Mouse (Mus musculus): ENCODE data around the gene Uts2. TPM values are rescaled to one million over a fixed set of nuclear protein-coding genes. Genes with fewer than 3 reads are reported as not detected.

Gene Uts2
- total and polyA plus RNA-seq, 3 experiments: not detected

DNA sequence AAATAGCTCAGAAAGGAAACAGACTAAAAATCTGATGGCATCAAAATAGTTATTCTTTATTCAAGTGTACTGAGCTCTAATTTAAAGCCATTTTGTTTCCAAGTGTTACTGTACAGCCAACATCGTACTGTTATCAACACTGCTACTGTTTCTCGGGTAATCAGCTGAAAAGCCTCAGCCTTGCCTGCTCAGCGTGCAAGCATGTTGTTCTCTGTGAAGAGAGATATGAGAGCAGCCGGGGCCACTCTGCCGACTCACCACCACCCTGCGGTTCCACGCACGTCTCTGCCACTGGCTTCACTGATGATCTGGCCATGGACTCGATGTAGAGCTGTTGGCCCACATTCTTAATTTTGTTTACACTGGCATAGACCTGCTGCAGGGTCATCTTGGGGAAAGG is 27.3 kb downstream of the Uts2 start:
- Histone ChIP-seq H3K4me2 (ENCODE audit: insufficient read depth, low read depth, poor library complexity, severe bottlenecking) (no peak overlapping the region), H3K4me3 (replicated peaks in 1 of 3; ENCODE audit: low read depth in 2 of 3, low read length in 2 of 3, poor library complexity in 1 of 3) (no peak overlapping the region), H3K9me3 (replicated peaks; ENCODE audit: low read length) (no peaks in the 10 kb centered on the region), H3K4me1 (ENCODE audit: control insufficient read depth in 1 of 2, insufficient read depth in 2 of 2) (peaks cover 0 to 2% of the 10 kb centered on the region in 2 experiments; a peak in 1 of 4 replicates), H3K27me3 (replicated peaks) (no peaks in the 10 kb centered on the region), H3K79me2 (replicated peaks; ENCODE audit: control insufficient read depth, extremely low read depth, insufficient read depth, poor library complexity, severe bottlenecking) (no peaks in the 10 kb centered on the region), H3K36me3 (replicated peaks in 1 of 2; ENCODE audit: control insufficient read depth in 1 of 2, insufficient read depth in 1 of 2, low read length in 1 of 2) (peaks cover 0 to 3% of the 10 kb centered on the region in 2 experiments), H3K27ac (ENCODE audit: insufficient read depth, low read depth) (no peak overlapping the region), H3K9ac (ENCODE audit: insufficient read depth, low read depth) (no peak overlapping the region)
- in situ Hi-C loops (cut with MboI; ENCODE audit: low pct_ligation_motif_present, low pct_unique_long_range_greater_than_20kb, low sequenced_read_pairs) (no loop called here), dilution Hi-C loops (cut with MboI; ENCODE audit: extremely low pct_ligation_motif_present, extremely low pct_unique_long_range_greater_than_20kb, low sequenced_read_pairs) (no loop called here)
- DNase-seq (ENCODE audit: extremely low read depth): no peak
- no peak for TF ChIP-seq MAZ (IDR thresholded peaks at IDR 0.05; ENCODE audit: low read depth, low read length)
- no peak for TF ChIP-seq ZKSCAN1 (IDR thresholded peaks at IDR 0.05; ENCODE audit: borderline replicate concordance, low read depth, low read length)
- no peak for TF ChIP-seq EP300 (IDR thresholded peaks at IDR 0.05; ENCODE audit: low read length)
- TF ChIP-seq MXI1 (IDR thresholded peaks at IDR 0.05; ENCODE audit: low read depth, low read length): no peak
- TF ChIP-seq RAD21 (IDR thresholded peaks at IDR 0.05; ENCODE audit: low read depth, low read length): no peak
- no peak for TF ChIP-seq MYC (IDR thresholded peaks at IDR 0.05; ENCODE audit: low read depth, low read length)
- TF ChIP-seq ZC3H11A (IDR thresholded peaks at IDR 0.05; ENCODE audit: low read depth, low read length): no peak
- no peak for TF ChIP-seq CTCF (conservative IDR thresholded peaks at IDR 0.05 in 1 of 2, IDR thresholded peaks at IDR 0.05 in 1 of 2; ENCODE audit: low read depth in 2 of 2, low read length in 2 of 2)
- no peak for TF ChIP-seq KAT2A (IDR thresholded peaks at IDR 0.05; ENCODE audit: insufficient replicate concordance, low read length)
- no peak for TF ChIP-seq CHD1 (IDR thresholded peaks at IDR 0.05; ENCODE audit: low read depth, low read length)
- no peak for TF ChIP-seq SMC3 (IDR thresholded peaks at IDR 0.05; ENCODE audit: low read depth, low read length)
- TF ChIP-seq USF1 (IDR thresholded peaks at IDR 0.05; ENCODE audit: low read depth, low read length): no peak
- TF ChIP-seq ETS1 (conservative IDR thresholded peaks at IDR 0.05; ENCODE audit: low read depth, low read length): no peak
- TF ChIP-seq ZNF384 (IDR thresholded peaks at IDR 0.05; ENCODE audit: low read depth, low read length): no peak
- TF ChIP-seq UBTF (IDR thresholded peaks at IDR 0.05; ENCODE audit: low read depth, low read length): no peak
- no peak for TF ChIP-seq E2F4 (IDR thresholded peaks at IDR 0.05; ENCODE audit: insufficient replicate concordance, low read depth, low read length)
- TF ChIP-seq NELFE (IDR thresholded peaks at IDR 0.05; ENCODE audit: low read depth, low read length): no peak
- TF ChIP-seq NRF1 (IDR thresholded peaks at IDR 0.05; ENCODE audit: low read depth, low read length): no peak
- TF ChIP-seq BHLHE40 (IDR thresholded peaks at IDR 0.05; ENCODE audit: low read depth, low read length): no peak

DNA sequence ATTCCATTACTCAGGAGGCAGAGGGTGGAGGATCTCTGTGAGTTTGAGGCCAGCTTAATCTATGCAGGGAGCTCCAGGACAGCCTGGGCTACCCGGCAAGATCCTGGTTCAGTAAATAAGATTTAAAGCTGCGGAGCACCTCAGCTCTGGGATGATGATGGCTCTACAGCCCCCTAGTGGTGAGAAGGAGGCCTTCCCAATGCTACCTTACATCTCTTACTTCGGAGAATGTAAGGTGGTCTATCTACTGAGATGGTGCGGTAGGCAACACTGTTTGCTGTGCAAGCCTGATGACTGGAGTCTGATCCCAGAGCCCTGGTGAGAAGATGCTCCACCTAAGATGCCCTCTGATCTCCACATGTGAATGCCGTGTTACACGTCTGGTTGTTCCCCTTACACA is 30.1 kb downstream of the Uts2 start:
- DNase-seq (ENCODE audit: extremely low read depth): peak; percentile 49
- H3K27me3 ChIP-seq (replicated peaks): no peaks in the 10 kb centered on the region
- in situ Hi-C loops (cut with MboI; ENCODE audit: low pct_ligation_motif_present, low pct_unique_long_range_greater_than_20kb, low sequenced_read_pairs): no loop called here
- H3K36me3 ChIP-seq (replicated peaks in 1 of 2; ENCODE audit: control insufficient read depth in 1 of 2, insufficient read depth in 1 of 2, low read length in 1 of 2): peaks cover 0 to 3% of the 10 kb centered on the region in 2 experiments
- H3K4me2 ChIP-seq (ENCODE audit: insufficient read depth, low read depth, poor library complexity, severe bottlenecking): no peak overlapping the region
- dilution Hi-C loops (cut with MboI; ENCODE audit: extremely low pct_ligation_motif_present, extremely low pct_unique_long_range_greater_than_20kb, low sequenced_read_pairs): no loop called here
- H3K4me1 ChIP-seq (ENCODE audit: control insufficient read depth in 1 of 2, insufficient read depth in 2 of 2): peaks cover 0 to 2% of the 10 kb centered on the region in 2 experiments; a peak in 1 of 4 replicates
- no peak overlapping the region for H3K27ac ChIP-seq (ENCODE audit: insufficient read depth, low read depth)
- H3K9ac ChIP-seq (ENCODE audit: insufficient read depth, low read depth): no peak overlapping the region
- H3K79me2 ChIP-seq (replicated peaks; ENCODE audit: control insufficient read depth, extremely low read depth, insufficient read depth, poor library complexity, severe bottlenecking): no peaks in the 10 kb centered on the region
- no peaks in the 10 kb centered on the region for H3K9me3 ChIP-seq (replicated peaks; ENCODE audit: low read length)
- H3K4me3 ChIP-seq (replicated peaks in 1 of 3; ENCODE audit: low read depth in 2 of 3, low read length in 2 of 3, poor library complexity in 1 of 3): no peak overlapping the region
- no peak for TF ChIP-seq ELF1 (IDR thresholded peaks at IDR 0.05; ENCODE audit: low read depth, low read length)
- TF ChIP-seq ETS1 (conservative IDR thresholded peaks at IDR 0.05; ENCODE audit: low read depth, low read length): no peak
- no peak for TF ChIP-seq HCFC1 (IDR thresholded peaks at IDR 0.05; ENCODE audit: low read depth, low read length)
- TF ChIP-seq MYC (IDR thresholded peaks at IDR 0.05; ENCODE audit: low read depth, low read length): no peak
- peak; percentile 58 for TF ChIP-seq RAD21 (IDR thresholded peaks at IDR 0.05; ENCODE audit: low read depth, low read length)
- TF ChIP-seq SMC3 (IDR thresholded peaks at IDR 0.05; ENCODE audit: low read depth, low read length): peak; percentile 77
- no peak for TF ChIP-seq BHLHE40 (IDR thresholded peaks at IDR 0.05; ENCODE audit: low read depth, low read length)
- peak; percentile 81 to 89 for TF ChIP-seq CTCF (conservative IDR thresholded peaks at IDR 0.05 in 1 of 2, IDR thresholded peaks at IDR 0.05 in 1 of 2; ENCODE audit: low read depth in 2 of 2, low read length in 2 of 2)

Data from CH12.LX (cell line).